Mouse (Mus musculus) forebrain, embryonic 10.5 days (tissue): ENCODE measurements around the gene Xrn2. TPM values are rescaled to one million over a fixed set of nuclear protein-coding genes. Genes with fewer than 3 reads are reported as not detected.

Source experiments
- polyA plus RNA-seq: library from polyadenylated mRNA; unstranded; fragments of >200 nt; fragmentation: Nextera tagmentation; extraction: Ambion mirVana; gene quantifications from 2 replicates; pipeline ENCODE4 v1.2.1, GENCODE M21; 2016

Gene Xrn2
- polyA plus RNA-seq, 1 experiment from 2014 or later = 95.6 TPM

Other genes with a start within 250 kb of the Xrn2 start
- gene Kiz, start 157.1 kb upstream of the Xrn2 start, polyA plus RNA-seq = 23.9 and 27.5 TPM in 2 replicates
- gene Nkx2-4, start 72.4 kb downstream of the Xrn2 start, polyA plus RNA-seq = 0.10 and 0.28 TPM in 2 replicates
- 2.8 and 4.1 TPM in 2 replicates for gene Nkx2-2, start 181.2 kb downstream of the Xrn2 start, polyA plus RNA-seq